In the genomic region with DNA sequence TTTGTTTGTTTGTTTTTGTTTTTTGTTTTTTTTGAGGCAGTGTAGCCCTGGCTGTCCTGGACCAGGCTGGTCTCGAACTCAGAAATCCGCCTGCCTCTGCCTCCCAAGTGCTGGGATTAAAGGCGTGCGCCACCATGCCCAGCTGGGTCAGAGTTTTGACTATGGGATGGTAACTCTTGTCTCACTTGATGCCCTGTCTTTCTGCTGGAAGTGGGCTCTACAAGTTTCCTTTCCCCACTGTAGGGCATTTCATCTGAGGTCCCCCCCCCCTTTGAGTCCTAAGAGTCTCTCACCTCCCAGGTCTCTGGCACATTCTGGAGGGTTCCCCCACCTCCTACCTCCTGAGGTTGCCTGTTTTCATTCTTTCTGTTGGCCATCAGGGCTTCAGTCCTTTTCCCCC, we compare ENCODE assay signal across 39 mouse cellular contexts. TPM values are rescaled to one million over a fixed set of nuclear protein-coding genes. Genes with fewer than 3 reads are reported as not detected.
"Had no signal": no experiment of that assay in that cellular context is flagged by ENCODE, and none has a peak within 500 bp of the region (broad histone marks: within the 10 kb centered on the region; RNA-seq: fewer than 3 reads in every experiment).

No protein-coding gene starts in this region.

RNA-seq across cellular contexts. Expression of gene Gm11634, which starts 8.1 kb away (rescaled TPM):
- total RNA-seq: heart, postnatal 10 days; heart, postnatal 14 days; heart, postnatal 25 days; heart, postnatal 36 days; heart, postnatal 4 days; hematopoietic stem cell, adult 5-6 weeks; hindbrain, postnatal 0 days; layer of hippocampus, adult 18-20 months; layer of hippocampus, adult 2 months; layer of hippocampus, adult 8-10 months; layer of hippocampus, postnatal 10 days; layer of hippocampus, postnatal 14 days; layer of hippocampus, postnatal 25 days; layer of hippocampus, postnatal 36 days; left cerebral cortex, adult 18-20 months; left cerebral cortex, adult 2 months; left cerebral cortex, adult 8-10 months had no signal
- polyA plus RNA-seq: heart, embryonic 11.5 days; heart, embryonic 12.5 days; heart, embryonic 13.5 days; heart, embryonic 14.5 days; heart, embryonic 15.5 days; heart, embryonic 16.5 days; heart, postnatal 0 days; hindbrain, embryonic 10.5 days; hindbrain, embryonic 11.5 days; hindbrain, embryonic 12.5 days; hindbrain, embryonic 13.5 days; hindbrain, embryonic 14.5 days; hindbrain, embryonic 15.5 days; hindbrain, embryonic 16.5 days; hindbrain, postnatal 0 days; intestine, embryonic 14.5 days; intestine, embryonic 15.5 days; intestine, embryonic 16.5 days; kidney, adult 2 months; kidney, embryonic 14.5 days; kidney, embryonic 15.5 days; kidney, embryonic 16.5 days; large intestine, adult 2 months had no signal
